Mouse (Mus musculus) liver, embryonic 14 days (tissue): ENCODE measurements around the gene D930007J09Rik. TPM values are rescaled to one million over a fixed set of nuclear protein-coding genes. Genes with fewer than 3 reads are reported as not detected.

Experiments
- polyA plus RNA-seq: library from polyadenylated mRNA; depleted of rRNA; stranded (reverse); fragments of >200 nt; gene quantifications from 2 replicates; pipeline ENCODE4 v1.2.3, GENCODE M21; 2012; rRNA removed

Gene D930007J09Rik
- polyA plus RNA-seq = not detected in 2 replicates

DNA sequence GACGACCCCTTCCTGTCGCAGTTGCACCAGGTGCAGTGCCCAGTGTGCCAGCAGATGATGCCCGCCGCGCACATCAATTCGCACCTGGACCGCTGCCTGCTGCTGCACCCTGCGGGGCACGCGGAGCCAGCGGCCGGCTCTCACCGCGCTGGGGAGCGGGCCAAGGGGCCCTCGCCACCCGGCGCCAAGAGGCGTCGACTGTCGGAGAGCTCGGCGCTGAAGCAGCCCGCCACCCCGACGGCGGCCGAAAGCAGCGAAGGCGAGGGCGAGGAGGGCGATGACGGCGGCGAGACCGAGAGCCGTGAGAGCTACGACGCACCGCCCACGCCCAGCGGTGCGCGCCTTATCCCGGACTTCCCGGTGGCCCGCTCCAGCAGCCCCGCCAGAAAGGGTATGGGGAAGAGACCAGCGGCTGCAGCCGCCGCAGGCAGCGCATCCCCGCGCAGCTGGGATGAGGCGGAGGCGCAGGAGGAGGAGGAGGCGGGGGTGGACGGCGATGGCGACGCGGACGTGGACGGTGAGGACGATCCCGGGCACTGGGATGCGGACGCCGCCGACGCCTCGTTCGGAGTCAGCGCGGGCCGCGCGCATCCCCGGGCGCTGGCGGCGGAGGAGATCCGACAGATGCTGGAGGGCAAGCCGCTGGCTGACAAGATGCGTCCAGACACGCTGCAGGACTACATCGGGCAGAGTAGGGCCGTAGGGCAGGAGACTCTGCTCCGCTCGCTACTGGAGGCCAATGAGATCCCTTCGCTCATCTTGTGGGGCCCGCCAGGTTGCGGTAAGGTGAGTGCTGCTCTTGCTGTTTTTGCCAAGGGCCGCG, at the start of gene D930007J09Rik:
Gene D930007J09Rik, minus strand, starts transcription at position 591 of the 823 bp plus-strand sequence.

DNA sequence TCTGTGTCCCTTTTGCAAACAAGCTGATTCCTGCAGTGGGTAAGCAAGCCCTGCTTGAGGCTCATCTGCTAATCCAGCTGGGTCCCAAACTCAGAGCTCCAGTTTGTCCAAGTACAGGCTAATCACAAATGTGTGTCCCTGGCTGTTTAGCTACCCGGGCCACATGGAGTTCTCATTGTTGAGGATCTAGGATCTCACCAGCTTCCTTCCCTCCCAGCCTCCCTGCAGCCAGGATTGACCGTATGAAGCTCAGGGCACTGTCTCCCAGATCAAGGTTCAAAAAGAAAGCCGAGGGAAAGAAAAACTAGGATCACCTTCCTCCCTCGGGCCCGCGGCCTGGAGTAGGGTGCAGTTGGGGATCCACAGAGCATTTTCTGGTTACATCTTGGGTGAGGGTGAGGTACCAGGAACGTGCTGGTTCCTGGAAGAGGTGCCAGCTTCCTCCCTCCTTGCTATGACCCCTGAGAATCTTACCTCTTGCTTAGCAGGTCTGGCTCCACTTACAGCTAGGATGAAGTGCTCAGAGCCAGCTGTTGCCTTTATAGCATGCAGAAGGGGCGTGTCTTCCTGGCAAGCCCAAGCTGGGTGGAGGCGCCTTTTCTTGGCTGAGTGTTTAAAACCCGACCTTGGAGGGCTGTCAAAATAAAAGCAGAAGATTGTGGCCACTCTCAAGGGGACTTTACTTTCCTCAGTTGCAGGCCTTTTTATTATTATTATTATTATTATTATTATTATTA, 48.2 kb upstream of the D930007J09Rik start, which contains the start of gene Serpinb1a:
Gene Serpinb1a, minus strand, starts transcription at position 518 of the 737 bp plus-strand sequence.

GRCm38 (mm10) chr13:32801693-32802221, 892 bp downstream of the D930007J09Rik start, which contains the start of gene Wrnip1:
TSS of gene Wrnip1 (plus strand) at chr13:32802038.

GRCm38 (mm10) chr13:32783816-32784215, 18.8 kb downstream of the D930007J09Rik start, which contains the start of gene Mylk4:
TSS of gene Mylk4 (minus strand) at chr13:32783954.

Other genes with a start within 250 kb of the D930007J09Rik start
- 0.01 and 0.36 TPM in 2 replicates for gene Mylk4, start 18.9 kb downstream of the D930007J09Rik start, polyA plus RNA-seq
- 16.0 and 18.3 TPM in 2 replicates for gene Wrnip1, start 811 bp downstream of the D930007J09Rik start, polyA plus RNA-seq
- 7.5 and 11.4 TPM in 2 replicates for gene Serpinb1a, start 48.3 kb upstream of the D930007J09Rik start, polyA plus RNA-seq
- gene Serpinb1c, start 95.4 kb upstream of the D930007J09Rik start, polyA plus RNA-seq = not detected in 2 replicates
- gene Serpinb6b, start 162.4 kb upstream of the D930007J09Rik start, polyA plus RNA-seq = 4.6 and 5.2 TPM in 2 replicates
- gene Serpinb9, start 200.4 kb upstream of the D930007J09Rik start, polyA plus RNA-seq = 1.1 and 1.2 TPM in 2 replicates
- 0.01 and 0.03 TPM in 2 replicates for gene Serpinb9b, start 224.6 kb upstream of the D930007J09Rik start, polyA plus RNA-seq